Mouse (Mus musculus): ENCODE data around the gene Fam193a. TPM values are rescaled to one million over a fixed set of nuclear protein-coding genes. Genes with fewer than 3 reads are reported as not detected.

The Fam193a gene
- polyA plus RNA-seq, 1 experiment, result 94.6 TPM

DNA sequence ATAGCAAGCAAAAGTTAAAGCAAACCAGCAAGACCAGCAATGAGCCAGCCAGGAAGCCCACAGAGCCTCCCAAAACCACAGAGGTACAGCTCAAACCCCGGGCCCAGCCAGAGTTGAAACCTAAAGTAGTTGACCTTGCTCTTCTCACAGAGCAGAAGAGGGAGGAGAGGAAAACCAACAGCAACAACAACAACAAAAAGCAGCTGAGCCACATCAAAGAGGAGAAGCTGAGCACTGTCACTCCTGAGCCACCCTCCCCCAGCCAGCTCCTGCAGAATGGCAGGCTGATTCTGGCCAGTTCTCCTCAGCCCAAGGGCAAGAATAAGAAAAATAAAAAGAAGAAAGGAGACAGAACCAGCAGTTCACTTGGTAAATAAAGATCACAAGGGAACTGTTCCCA, 96.3 kb downstream of the Fam193a start:
- DNase-seq (ENCODE audit: low read depth), result no peak
- TF ChIP-seq POLR2A (IDR thresholded peaks at IDR 0.05; ENCODE audit: borderline replicate concordance, extremely low read depth, insufficient read depth, insufficient read length, poor library complexity, severe bottlenecking), result no peak
- no peak for TF ChIP-seq CTCF (IDR thresholded peaks at IDR 0.05; ENCODE audit: borderline replicate concordance, extremely low read depth, insufficient read depth, insufficient read length)

DNA sequence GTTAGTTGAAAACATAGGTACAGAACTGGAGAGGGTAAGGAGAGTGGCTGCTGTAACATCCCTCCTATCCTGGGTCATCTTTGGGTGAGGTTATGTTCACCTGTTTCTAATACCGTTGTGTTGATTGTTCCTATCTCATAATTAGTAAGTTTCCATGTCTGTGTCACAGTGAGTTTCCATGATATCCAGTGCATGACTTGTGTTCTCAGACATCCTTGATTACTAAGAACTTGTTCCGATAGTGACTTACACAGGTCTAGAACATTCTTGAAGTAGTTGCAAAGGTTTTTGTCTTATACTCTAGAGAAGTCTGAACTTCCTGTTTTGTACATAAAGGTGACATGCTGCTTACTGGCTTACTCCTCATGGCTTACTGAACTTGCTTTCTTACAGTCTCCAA, 96.9 kb downstream of the Fam193a start:
- no peak for DNase-seq (ENCODE audit: low read depth)
- TF ChIP-seq POLR2A (IDR thresholded peaks at IDR 0.05; ENCODE audit: borderline replicate concordance, extremely low read depth, insufficient read depth, insufficient read length, poor library complexity, severe bottlenecking), result no peak
- TF ChIP-seq CTCF (IDR thresholded peaks at IDR 0.05; ENCODE audit: borderline replicate concordance, extremely low read depth, insufficient read depth, insufficient read length), result no peak

DNA sequence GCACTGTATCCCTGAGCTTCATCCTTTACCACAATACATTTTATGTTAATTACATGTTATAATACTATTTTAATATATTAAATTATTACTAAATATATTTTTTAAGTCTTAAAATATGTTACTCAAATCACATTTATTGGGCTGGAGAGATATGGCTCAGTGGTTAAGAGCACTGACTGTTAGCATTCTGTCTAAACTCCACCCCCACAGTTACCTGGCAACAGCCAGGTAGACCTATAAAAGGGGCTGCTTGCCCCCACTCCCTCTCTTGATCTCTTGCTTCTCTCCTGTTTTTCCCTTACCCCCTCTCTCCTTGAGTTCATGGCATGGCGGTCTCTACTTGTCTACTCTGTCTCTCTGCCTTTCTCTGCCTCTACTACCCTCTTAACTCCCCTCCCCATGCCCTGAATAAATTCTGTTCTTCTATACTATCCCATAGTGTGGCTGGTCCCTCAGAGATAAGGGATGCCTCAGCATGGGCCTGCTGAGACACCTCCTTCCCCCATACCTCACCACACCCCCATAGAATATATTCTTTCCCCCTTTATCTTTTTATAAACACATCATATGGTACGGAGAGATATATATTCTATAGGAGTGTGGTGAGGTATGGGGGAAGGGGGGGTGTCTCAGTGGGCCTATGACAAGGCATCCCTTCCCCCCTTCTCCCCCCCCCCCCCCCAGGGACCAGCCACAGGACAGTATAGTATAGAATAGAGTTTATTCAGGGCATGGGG, 98.5 kb downstream of the Fam193a start:
- TF ChIP-seq CTCF (IDR thresholded peaks at IDR 0.05; ENCODE audit: borderline replicate concordance, extremely low read depth, insufficient read depth, insufficient read length) (no peak), POLR2A (IDR thresholded peaks at IDR 0.05; ENCODE audit: borderline replicate concordance, extremely low read depth, insufficient read depth, insufficient read length, poor library complexity, severe bottlenecking) (no peak)

DNA sequence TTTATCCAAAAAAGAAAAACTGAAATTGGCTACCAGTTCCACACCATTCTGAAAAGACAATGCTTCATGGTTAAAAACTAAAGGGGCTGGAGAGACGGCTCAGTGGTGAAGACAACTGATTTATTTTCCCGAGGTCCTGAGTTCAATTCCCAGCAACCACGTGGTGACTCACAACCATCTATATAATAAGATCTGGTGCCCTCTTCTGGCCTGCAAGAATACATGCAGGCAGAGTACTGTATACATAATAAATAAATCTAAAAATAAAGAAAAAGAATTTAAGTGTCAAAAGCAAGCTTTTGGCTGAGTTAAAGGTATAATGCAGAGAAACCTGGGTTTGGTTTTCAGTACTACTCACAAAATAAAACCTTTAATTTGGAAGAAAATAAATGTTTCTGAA, 111.2 kb downstream of the Fam193a start:
- TF ChIP-seq CTCF (IDR thresholded peaks at IDR 0.05; ENCODE audit: borderline replicate concordance, extremely low read depth, insufficient read depth, insufficient read length) (0 out of 2 replicates have a peak, but pooled peaks have one; percentile 5), POLR2A (IDR thresholded peaks at IDR 0.05; ENCODE audit: borderline replicate concordance, extremely low read depth, insufficient read depth, insufficient read length, poor library complexity, severe bottlenecking) (no peak)

More for the DNA sequence above, 98.5 kb downstream of the Fam193a start:
- no peak for DNase-seq (ENCODE audit: low read depth)

DNA sequence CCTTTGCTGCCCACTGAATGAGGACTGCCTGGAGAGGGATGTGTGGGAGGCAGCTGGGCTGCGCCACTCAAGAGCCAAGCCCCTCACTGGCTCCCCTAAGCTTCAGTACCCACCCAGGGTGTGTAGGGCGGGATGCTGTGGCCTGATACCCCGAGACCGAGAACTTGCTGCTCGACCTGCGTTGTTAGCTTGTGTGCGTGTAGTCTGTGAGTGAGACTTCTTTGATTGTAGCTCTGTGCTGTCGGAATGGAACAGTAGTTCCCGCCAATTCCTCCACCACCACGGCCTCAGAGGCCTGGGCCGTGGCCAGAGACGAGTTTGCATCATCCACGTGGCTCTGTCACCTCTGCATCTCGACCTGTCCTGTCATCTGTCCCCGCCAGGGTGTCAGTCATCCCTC, 116.0 kb downstream of the Fam193a start:
- DNase-seq (ENCODE audit: low read depth), result no peak
- no peak for TF ChIP-seq POLR2A (IDR thresholded peaks at IDR 0.05; ENCODE audit: borderline replicate concordance, extremely low read depth, insufficient read depth, insufficient read length, poor library complexity, severe bottlenecking)
- TF ChIP-seq CTCF (IDR thresholded peaks at IDR 0.05; ENCODE audit: borderline replicate concordance, extremely low read depth, insufficient read depth, insufficient read length), result no peak

More for the DNA sequence above, 111.2 kb downstream of the Fam193a start:
- DNase-seq (ENCODE audit: low read depth), result no peak

DNA sequence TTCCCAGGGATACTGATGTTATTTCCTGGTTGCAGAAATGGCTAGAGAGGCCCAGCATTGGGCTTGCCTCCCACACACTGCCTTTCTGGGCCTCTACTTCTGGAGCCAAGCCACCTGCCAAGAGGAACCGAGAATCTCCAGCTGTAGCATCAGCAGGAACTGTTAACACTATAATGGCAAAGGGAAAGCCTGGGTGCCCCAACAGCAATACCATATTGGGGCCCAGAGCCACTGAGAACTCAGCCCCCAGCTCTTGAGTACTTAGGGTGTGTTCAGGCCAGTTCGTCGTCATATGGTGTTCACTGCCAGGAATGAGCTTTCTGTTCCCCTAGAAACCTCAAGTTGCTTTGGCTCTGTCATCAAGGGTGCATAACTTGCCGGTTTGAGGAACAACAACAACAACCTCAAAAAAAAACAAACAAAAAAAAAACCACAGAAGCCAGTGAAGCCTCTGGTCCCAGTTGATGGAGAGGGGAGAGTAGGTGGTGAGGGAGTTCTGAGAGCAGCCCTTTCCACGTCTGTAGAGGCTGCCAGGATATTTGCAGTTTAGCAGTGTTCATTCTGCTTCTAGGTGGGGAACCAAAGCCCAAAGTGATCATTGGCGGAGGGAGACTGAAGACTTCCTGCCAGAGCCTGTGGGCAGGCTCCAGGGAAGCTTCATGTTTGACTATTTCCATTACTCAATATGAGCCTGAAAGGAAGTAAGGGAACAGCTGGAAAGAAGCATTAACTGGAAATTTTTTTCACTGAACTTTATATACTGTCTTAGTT, 117.8 kb downstream of the Fam193a start:
- no peak for DNase-seq (ENCODE audit: low read depth)
- TF ChIP-seq POLR2A (IDR thresholded peaks at IDR 0.05; ENCODE audit: borderline replicate concordance, extremely low read depth, insufficient read depth, insufficient read length, poor library complexity, severe bottlenecking), result no peak
- TF ChIP-seq CTCF (IDR thresholded peaks at IDR 0.05; ENCODE audit: borderline replicate concordance, extremely low read depth, insufficient read depth, insufficient read length), result no peak

DNA sequence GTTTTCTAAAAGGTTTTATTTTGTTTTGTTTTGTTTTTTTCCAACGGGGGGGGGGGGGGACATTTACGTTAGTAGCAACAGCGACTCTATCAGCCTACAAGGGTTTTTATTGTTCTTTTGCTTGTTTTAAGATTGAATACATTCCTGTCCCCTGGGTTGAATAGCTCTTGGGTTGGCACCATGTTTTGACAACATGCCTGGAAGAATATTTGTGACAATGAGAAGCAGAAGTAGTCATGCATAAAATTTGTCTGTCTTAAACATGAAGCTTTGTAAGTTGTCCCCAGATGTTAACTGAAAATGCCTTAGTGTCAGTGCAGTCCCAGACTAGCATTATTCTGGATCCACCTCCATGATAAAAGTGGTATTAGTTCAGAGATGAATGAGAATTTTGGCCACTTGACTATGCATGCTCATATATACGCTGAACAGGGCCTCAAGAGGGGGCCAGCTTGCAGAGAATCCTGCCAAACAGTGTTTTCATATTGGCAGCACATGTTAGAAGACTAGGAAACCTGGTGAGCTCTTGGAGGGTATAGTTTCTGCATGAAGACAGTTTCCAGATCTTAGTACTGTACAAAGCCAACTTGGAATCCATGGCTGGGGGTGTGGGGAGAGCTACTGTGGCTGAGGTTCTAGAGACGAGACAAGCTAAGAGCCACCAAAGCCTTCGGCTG, 119.1 kb downstream of the Fam193a start:
- TF ChIP-seq POLR2A (IDR thresholded peaks at IDR 0.05; ENCODE audit: borderline replicate concordance, extremely low read depth, insufficient read depth, insufficient read length, poor library complexity, severe bottlenecking), result no peak
- no peak for TF ChIP-seq CTCF (IDR thresholded peaks at IDR 0.05; ENCODE audit: borderline replicate concordance, extremely low read depth, insufficient read depth, insufficient read length)
- peak; percentile 39 for DNase-seq (ENCODE audit: low read depth)

DNA sequence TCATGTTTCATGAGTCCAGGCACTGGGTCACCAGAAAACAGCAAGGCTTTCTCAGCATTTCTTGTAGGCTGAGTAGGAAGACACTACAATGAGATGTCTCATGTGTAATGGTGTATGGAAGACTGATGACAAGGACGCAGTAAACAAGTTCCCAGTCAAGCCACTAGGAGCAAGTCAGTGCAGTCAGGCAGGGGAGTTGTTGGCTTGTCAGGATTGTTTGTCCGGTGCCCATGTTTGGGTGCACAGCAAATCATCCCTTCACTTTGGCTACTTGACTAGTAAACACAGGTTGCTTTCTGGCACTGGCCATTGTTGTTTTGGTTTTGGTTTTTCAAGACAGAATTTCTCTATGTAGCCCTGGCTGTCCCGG, 119.7 kb downstream of the Fam193a start:
- TF ChIP-seq CTCF (IDR thresholded peaks at IDR 0.05; ENCODE audit: borderline replicate concordance, extremely low read depth, insufficient read depth, insufficient read length) (0 out of 2 replicates have a peak, but pooled peaks have one; percentile 3), POLR2A (IDR thresholded peaks at IDR 0.05; ENCODE audit: borderline replicate concordance, extremely low read depth, insufficient read depth, insufficient read length, poor library complexity, severe bottlenecking) (no peak)

DNA sequence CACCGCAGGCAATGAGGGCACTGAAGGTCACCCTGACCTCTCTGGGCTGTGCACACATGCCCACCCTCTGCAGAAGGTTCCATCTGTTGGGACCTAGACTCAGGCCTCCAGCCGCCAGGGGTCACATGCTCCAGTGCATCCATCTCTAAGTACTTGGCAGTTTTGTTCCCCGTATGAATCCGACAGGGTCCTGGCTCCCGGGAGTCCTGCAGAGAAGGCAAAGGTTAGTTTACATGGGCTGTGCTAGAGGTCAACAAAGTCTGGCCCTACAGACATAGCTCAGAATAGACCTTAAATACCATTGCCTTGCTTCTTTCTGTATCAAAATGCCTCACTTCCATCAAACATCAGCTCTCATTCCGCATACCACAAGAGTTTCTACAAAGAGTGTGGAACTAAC, 127.0 kb downstream of the Fam193a start:
- DNase-seq (ENCODE audit: low read depth), result no peak
- TF ChIP-seq CTCF (IDR thresholded peaks at IDR 0.05; ENCODE audit: borderline replicate concordance, extremely low read depth, insufficient read depth, insufficient read length) (no peak), POLR2A (IDR thresholded peaks at IDR 0.05; ENCODE audit: borderline replicate concordance, extremely low read depth, insufficient read depth, insufficient read length, poor library complexity, severe bottlenecking) (no peak)

More for the DNA sequence above, 119.7 kb downstream of the Fam193a start:
- no peak for DNase-seq (ENCODE audit: low read depth)

DNA sequence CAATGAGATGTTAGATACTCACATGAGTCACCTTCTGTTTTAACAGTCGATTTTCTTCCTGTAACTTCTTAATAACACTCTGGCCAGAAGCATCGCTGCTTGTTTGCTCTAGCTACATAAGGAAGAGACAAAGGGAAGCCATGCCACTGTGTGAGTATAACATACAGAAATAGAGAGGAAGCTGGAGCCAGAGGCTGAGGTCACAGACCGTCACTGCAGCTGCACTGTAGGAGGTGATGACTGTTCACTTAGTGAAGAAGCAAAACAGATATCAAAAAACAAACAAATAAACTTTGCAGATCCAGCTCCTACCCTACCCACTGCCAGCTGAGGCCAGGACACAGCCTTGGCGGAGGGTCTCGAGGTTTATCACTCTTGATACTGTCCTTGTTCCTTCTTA, 131.2 kb downstream of the Fam193a start:
- no peak for TF ChIP-seq CTCF (IDR thresholded peaks at IDR 0.05; ENCODE audit: borderline replicate concordance, extremely low read depth, insufficient read depth, insufficient read length)
- TF ChIP-seq POLR2A (IDR thresholded peaks at IDR 0.05; ENCODE audit: borderline replicate concordance, extremely low read depth, insufficient read depth, insufficient read length, poor library complexity, severe bottlenecking), result no peak

DNA sequence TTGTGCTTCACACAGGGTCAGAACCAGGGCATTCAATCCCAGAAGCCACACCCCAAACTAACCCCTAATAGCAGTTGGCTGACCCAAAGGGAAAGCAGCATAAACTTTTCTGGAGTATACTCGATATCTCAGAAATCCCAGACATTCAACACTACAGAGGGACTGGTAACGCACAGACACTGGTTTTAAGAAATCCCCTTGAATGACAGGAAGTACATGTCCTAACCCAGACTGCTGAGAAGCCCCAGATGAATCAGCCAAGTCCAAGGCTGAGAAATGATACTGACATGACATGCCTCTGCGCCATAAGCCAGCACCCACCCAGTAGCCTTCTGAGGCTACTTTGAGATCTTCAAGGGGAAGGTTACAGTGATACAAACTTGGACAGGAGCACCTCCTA, 131.9 kb downstream of the Fam193a start:
- TF ChIP-seq CTCF (IDR thresholded peaks at IDR 0.05; ENCODE audit: borderline replicate concordance, extremely low read depth, insufficient read depth, insufficient read length) (no peak), POLR2A (IDR thresholded peaks at IDR 0.05; ENCODE audit: borderline replicate concordance, extremely low read depth, insufficient read depth, insufficient read length, poor library complexity, severe bottlenecking) (no peak)
- DNase-seq (ENCODE audit: low read depth), result no peak

More for the DNA sequence above, 131.2 kb downstream of the Fam193a start:
- no peak for DNase-seq (ENCODE audit: low read depth)
